Mouse (Mus musculus) G1E (cell line): ENCODE measurements around the gene Fam168b. TPM values are rescaled to one million over a fixed set of nuclear protein-coding genes. Genes with fewer than 3 reads are reported as not detected.

Experiments used
- ATAC-seq: 2 replicates; pipeline ENCODE4 v1.8.0; 2016; ENCODE audit warnings: mild to moderate bottlenecking; ENCODE audit not compliant: insufficient number of reproducible peaks, poor library complexity, low FRiP score, severe bottlenecking; ENCODE audit errors: extremely low read depth
- DNase-seq: peaks from one replicate; pipeline ENCODE4 v3.0.0; 2012; ENCODE audit warnings: low spot score
- H3K27me3 ChIP-seq: 2 replicates; pipeline ENCODE4 v1.6.1; 2012; ENCODE audit warnings: mild to moderate bottlenecking, low read length, inconsistent platforms; ENCODE audit not compliant: insufficient read depth
- H3K36me3 ChIP-seq: replicated peaks from 2 replicates; pipeline ENCODE3; 2012; ENCODE audit warnings: mild to moderate bottlenecking, inconsistent platforms
- H3K4me1 ChIP-seq: 2 replicates; pipeline ENCODE4 v1.6.1; 2012; ENCODE audit warnings: low read depth, low read length, inconsistent platforms, mixed read lengths; ENCODE audit not compliant: insufficient read depth
- H3K4me3 ChIP-seq: 2 replicates; pipeline ENCODE4 v1.5.1; 2012; ENCODE audit warnings: low read depth, mild to moderate bottlenecking, inconsistent platforms, low read length, moderate library complexity, mixed read lengths
- H3K9me3 ChIP-seq: replicated peaks from 2 replicates; pipeline ENCODE4 v1.6.1; 2012; ENCODE audit warnings: inconsistent platforms
- CTCF ChIP-seq: IDR thresholded peaks from 2 replicates; pipeline ENCODE4 v1.5.1; 2012; ENCODE audit warnings: low read depth, low read length, inconsistent platforms, mixed read lengths
- GATA1 ChIP-seq: IDR thresholded peaks from 2 replicates; pipeline ENCODE4 v1.6.1; 2012; ENCODE audit warnings: borderline replicate concordance, low read length, inconsistent platforms, mixed read lengths
- GATA2 ChIP-seq: IDR thresholded peaks from 2 replicates; pipeline ENCODE4 v1.6.1; 2012; ENCODE audit warnings: low read depth, low read length, inconsistent platforms, borderline replicate concordance
- POLR2AphosphoS5 ChIP-seq: IDR thresholded peaks from 2 replicates; pipeline ENCODE4 v1.6.1; 2012; ENCODE audit warnings: low read depth, low read length, inconsistent platforms; ENCODE audit not compliant: insufficient replicate concordance
- TAL1 ChIP-seq: conservative IDR thresholded peaks from 2 replicates; pipeline ENCODE4 v1.6.1; 2012; ENCODE audit warnings: low read depth, low read length, inconsistent platforms, mixed read lengths
- polyA plus RNA-seq: library from polyadenylated mRNA; stranded (reverse); fragments of >175 nt; gene quantifications from 2 replicates; pipeline ENCODE4 v1.2.3, GENCODE M21; 2012
- total RNA-seq, 2 experiments: library from RNA; stranded (forward) in 1 of 2; stranded (reverse) in 1 of 2; fragments of 200-1000 nt in 1 of 2; fragments of >200 nt in 1 of 2; fragmentation: Nextera tagmentation in 1 of 2; gene quantifications; 2 replicates each; pipeline ENCODE4 v1.2.3; 2014 to 2017

Fam168b gene
- total and polyA plus RNA-seq, 3 experiments: 75.1 to 401 (median 95.3) TPM

DNA sequence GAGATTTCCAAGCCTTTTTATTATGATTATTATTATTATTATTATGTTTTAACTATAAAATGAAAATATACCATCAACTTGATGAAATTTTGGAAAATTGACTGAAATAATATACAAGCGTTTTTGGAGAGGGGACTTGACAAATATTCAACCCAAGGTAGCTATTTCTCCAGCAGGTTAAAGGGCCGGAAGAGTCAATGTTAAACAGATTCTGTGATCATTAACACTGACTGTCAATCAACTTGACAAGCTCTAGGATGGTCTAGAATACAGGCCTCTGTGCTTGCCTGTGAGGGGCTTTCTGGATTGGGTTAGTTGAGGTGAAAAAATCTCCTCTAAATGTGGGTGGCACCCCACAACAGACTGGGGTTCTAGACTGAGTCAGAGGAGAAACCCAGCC lies 10.9 kb upstream of the Fam168b start:
- Histone ChIP-seq H3K4me3 (no peak overlapping the region), H3K4me1 (peaks cover 16% of the 10 kb centered on the region), H3K27me3 (peaks cover 20% of the 10 kb centered on the region), H3K9me3 (no peaks in the 10 kb centered on the region), H3K36me3 (no peaks in the 10 kb centered on the region)
- no peak for DNase-seq
- no peak for ATAC-seq
- TF ChIP-seq CTCF (no peak), GATA1 (no peak), TAL1 (no peak), GATA2 (no peak), POLR2AphosphoS5 (no peak)

GRCm38 (mm10) chr1:34852116-34852878 lies 9.4 kb upstream of the Fam168b start:
- Histone ChIP-seq H3K4me3 (no peak overlapping the region), H3K27me3 (peaks cover 18% of the 10 kb centered on the region), H3K9me3 (no peaks in the 10 kb centered on the region), H3K36me3 (no peaks in the 10 kb centered on the region), H3K4me1 (peaks cover 10% of the 10 kb centered on the region)
- ATAC-seq: no peak
- no peak for DNase-seq
- no peak for TF ChIP-seq GATA1
- TF ChIP-seq POLR2AphosphoS5: no peak
- no peak for TF ChIP-seq CTCF
- no peak for TF ChIP-seq GATA2
- TF ChIP-seq TAL1: no peak

- ATAC-seq (no peak; the same call in 1 of the 2 replicates), DNase-seq (no peak)
- no peaks in the 10 kb centered on the region for H3K36me3 ChIP-seq
- H3K9me3 ChIP-seq: no peaks in the 10 kb centered on the region
- no peak for TF ChIP-seq GATA2
- no peak for TF ChIP-seq TAL1
- TF ChIP-seq CTCF: no peak
- peaks cover 10% of the 10 kb centered on the region for H3K4me1 ChIP-seq
- no peak overlapping the region for H3K4me3 ChIP-seq
- peaks cover 24% of the 10 kb centered on the region for H3K27me3 ChIP-seq
Observed at GRCm38 (mm10) chr1:34851562-34851961, 8.7 kb upstream of the Fam168b start.

GRCm38 (mm10) chr1:34850343-34851136 lies 7.7 kb upstream of the Fam168b start:
- ATAC-seq (no peak), DNase-seq (no peak)
- no peaks in the 10 kb centered on the region for H3K9me3 ChIP-seq
- H3K4me1 ChIP-seq: peaks cover 10% of the 10 kb centered on the region
- H3K36me3 ChIP-seq: no peaks in the 10 kb centered on the region
- TF ChIP-seq GATA2 (no peak), CTCF (no peak), POLR2AphosphoS5 (no peak), GATA1 (no peak), TAL1 (no peak)
- no peak overlapping the region for H3K4me3 ChIP-seq
- peaks cover 30% of the 10 kb centered on the region for H3K27me3 ChIP-seq

DNA sequence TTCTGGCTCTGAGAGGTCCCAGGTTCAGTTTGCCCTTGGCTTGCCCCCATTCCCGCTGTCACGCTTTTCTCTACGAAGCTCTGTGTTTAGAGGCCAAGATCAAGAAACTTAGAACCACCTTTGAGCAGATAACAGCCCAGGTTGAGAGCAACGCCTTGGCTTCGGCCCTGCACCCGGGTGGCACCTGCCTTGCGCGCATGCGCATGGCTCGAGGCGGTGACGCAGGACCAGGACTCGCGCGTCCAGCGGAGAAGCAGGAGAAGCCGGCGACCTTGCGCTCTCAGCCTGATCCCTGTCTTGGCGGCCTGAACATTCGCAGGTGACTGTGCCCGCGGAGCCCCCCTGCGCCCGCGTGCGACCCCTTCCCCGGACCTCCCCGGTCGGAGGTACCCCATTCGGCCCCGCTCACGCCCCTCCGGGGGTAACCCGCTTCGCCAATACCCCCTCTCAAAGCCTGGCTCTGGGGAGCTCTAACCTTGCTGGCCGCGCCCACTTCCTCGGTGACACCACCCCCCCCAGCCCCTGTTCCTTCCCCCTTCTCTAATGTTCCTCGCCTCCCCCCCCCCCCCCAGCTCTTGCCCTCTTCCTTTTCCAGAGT lies 7.0 kb upstream of the Fam168b start, which contains the start of gene Plekhb2:
Gene Plekhb2 (plus strand): TSS at position 232 of the 598 bp plus-strand sequence.
- peak; percentile 70 for DNase-seq
- Histone ChIP-seq H3K27me3 (peaks cover 33% of the 10 kb centered on the region), H3K9me3 (no peaks in the 10 kb centered on the region), H3K36me3 (no peaks in the 10 kb centered on the region), H3K4me3 (peak within 1 kb of the TSS; percentile 73), H3K4me1 (peaks cover 10% of the 10 kb centered on the region)
- TF ChIP-seq POLR2AphosphoS5 (no peak), CTCF (no peak), GATA2 (no peak), GATA1 (no peak), TAL1 (no peak)
- ATAC-seq: no peak

- TF ChIP-seq POLR2AphosphoS5 (no peak), GATA2 (no peak), TAL1 (no peak), GATA1 (no peak), CTCF (no peak)
Observed at GRCm38 (mm10) chr1:34847070-34847469, 4.2 kb upstream of the Fam168b start.

More at GRCm38 (mm10) chr1:34847070-34847469, 4.2 kb upstream of the Fam168b start:
- no peak for ATAC-seq
- Histone ChIP-seq H3K27me3 (peaks cover 28% of the 10 kb centered on the region), H3K4me1 (peaks cover 19% of the 10 kb centered on the region), H3K4me3 (no peak overlapping the region), H3K9me3 (no peaks in the 10 kb centered on the region), H3K36me3 (no peaks in the 10 kb centered on the region)
- no peak for DNase-seq
